Mouse (Mus musculus): ENCODE results near the gene Cdr2. TPM values are rescaled to one million over a fixed set of nuclear protein-coding genes. Genes with fewer than 3 reads are reported as not detected.
"Not testable (repeated sequence)": the region's sequence is repeated elsewhere in the genome, so short reads cannot be mapped to it uniquely, and the experiment has no call there.

Cdr2 gene
- polyA plus RNA-seq, 1 experiment from 2014 or later = 14.0 TPM

DNA sequence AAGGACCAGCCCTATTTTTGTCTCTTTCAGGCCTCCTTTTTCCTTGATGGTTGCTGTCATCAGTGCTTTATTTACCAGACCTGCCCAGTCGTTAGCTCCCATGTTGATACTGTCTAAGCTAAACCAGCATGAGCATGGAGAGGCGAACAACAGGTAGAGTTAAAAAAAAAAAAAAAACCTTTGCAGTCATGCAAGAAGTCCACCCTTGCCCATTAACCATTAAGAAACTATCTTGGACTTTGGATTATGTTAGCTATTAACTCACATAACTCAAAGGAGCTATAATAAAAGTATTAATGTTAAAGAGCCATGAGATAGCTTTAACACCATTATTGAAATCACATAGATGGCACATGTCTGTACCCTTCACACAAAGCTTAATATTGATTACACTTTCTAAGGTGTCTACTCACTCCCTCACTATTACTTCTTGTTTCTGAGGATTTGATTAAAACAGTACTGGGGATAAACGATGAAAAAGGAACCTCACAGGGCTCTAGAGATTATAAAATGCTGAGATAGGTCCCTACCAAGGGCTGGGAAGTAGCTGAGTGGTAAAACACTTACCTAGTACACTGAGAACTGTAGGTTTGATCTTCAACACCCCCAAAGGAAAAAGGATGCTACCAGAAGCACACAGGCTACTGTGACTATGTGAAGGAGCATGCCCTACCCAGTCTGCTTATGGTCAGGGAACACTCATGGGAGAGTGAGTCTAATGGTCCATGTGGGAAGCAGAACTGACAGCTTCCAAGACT lies 18.1 kb upstream of the Cdr2 start:
- Histone ChIP-seq H3K4me1 (no peaks in the 10 kb centered on the region), H3K36me3 (no peaks in the 10 kb centered on the region), H3K4me2 (no peak overlapping the region), H3K27me3 (replicated peaks) (no peaks in the 10 kb centered on the region), H3K9me3 (no peaks in the 10 kb centered on the region), H3K27ac (no peak overlapping the region), H3K9ac (no peak overlapping the region), H3K4me3 (replicated peaks) (no peak overlapping the region)
- WGBS = 57% methylated on average over 3 of the region's 3 CpGs
- ATAC-seq (ENCODE audit: insufficient read depth, low FRiP score, low read depth) = no peak

DNA sequence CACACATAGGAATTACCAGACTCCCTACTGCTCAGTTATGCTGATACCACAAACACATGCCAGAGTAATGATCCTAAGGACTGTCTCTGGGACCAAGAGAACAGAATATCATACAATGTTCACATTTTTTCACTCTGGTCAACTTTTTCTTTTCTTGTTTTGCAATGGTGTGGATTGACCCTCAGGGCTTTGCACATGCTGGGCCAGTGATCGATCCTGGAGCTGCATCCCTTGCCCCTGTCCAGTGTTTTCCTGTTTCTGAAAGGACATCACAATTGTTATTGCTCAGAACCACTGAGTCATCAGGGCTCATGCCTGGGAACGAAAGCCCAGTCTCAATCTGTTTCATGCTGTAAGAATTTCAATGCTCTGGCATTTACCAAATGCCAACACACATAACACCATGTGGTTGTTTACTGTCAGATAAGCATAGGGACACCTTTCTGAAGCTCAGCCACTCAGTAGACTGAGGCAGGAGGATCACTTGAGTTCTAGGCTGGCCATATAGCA lies 17.0 kb upstream of the Cdr2 start:
- H3K27ac ChIP-seq = no peak overlapping the region
- H3K9ac ChIP-seq = no peak overlapping the region
- no peak overlapping the region for H3K4me2 ChIP-seq
- ATAC-seq (ENCODE audit: insufficient read depth, low FRiP score, low read depth) = no peak
- no peaks in the 10 kb centered on the region for H3K36me3 ChIP-seq
- no peaks in the 10 kb centered on the region for H3K9me3 ChIP-seq
- WGBS = 71% methylated on average over 2 of the region's 2 CpGs
- H3K27me3 ChIP-seq (replicated peaks) = no peaks in the 10 kb centered on the region
- no peak overlapping the region for H3K4me3 ChIP-seq (replicated peaks)
- no peaks in the 10 kb centered on the region for H3K4me1 ChIP-seq

DNA sequence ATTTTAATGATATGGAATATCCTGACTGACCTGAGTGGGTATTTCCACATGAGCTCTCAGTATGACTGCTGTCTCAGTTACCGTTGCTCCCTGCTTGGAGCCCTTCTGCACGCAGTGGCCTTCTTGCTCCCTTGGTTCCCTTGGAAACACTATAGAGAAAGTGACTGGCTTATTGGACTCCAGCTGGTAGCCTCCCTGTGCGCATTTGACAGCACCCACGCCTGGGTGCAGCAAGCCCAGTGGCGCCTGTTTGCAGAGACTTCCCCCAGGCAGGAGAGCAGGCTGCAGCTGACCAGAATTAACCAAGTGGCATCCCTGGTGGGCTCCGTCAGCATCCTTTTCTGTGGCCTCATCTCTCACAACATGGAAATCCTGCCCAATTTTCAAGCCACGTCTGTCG lies 9.1 kb upstream of the Cdr2 start:
- 80% methylated on average over 8 of the region's 8 CpGs for WGBS
- Histone ChIP-seq H3K27me3 (replicated peaks) (no peaks in the 10 kb centered on the region), H3K4me2 (no peak overlapping the region), H3K9ac (no peak overlapping the region), H3K4me1 (no peaks in the 10 kb centered on the region), H3K4me3 (replicated peaks) (no peak overlapping the region), H3K27ac (no peak overlapping the region), H3K9me3 (no peaks in the 10 kb centered on the region), H3K36me3 (no peaks in the 10 kb centered on the region)
- ATAC-seq (ENCODE audit: insufficient read depth, low FRiP score, low read depth) = no peak

DNA sequence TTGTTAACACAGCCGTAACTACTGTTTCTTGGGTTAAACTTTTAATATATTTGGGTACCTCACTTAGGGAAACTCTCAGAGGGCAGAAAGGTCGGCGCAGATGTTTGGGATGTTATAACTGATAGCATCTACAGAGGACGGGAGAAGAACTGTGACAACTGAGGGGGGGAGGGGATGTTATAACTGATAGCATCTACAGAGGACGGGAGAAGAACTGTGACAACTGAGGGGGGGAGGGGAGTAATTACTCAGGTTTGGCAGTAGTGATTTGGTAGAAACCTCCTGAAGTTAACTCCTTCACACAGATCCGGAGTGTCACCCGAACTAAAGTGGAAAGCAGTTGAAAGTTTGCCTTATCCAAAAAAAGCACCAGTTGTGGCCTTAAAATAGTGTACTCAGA lies 856 bp upstream of the Cdr2 start:
- Histone ChIP-seq H3K9ac (peak overlapping the region; percentile 58), H3K27ac (0 out of 2 replicates have a peak overlapping the region, but pooled peaks have one; percentile 57), H3K4me1 (no peaks in the 10 kb centered on the region), H3K36me3 (no peaks in the 10 kb centered on the region), H3K4me3 (replicated peaks) (peak overlapping the region; percentile 98), H3K27me3 (replicated peaks) (no peaks in the 10 kb centered on the region), H3K4me2 (peak overlapping the region; percentile 85), H3K9me3 (no peaks in the 10 kb centered on the region)
- WGBS = 7% methylated on average over 7 of the region's 7 CpGs
- no peak for ATAC-seq (ENCODE audit: insufficient read depth, low FRiP score, low read depth)

DNA sequence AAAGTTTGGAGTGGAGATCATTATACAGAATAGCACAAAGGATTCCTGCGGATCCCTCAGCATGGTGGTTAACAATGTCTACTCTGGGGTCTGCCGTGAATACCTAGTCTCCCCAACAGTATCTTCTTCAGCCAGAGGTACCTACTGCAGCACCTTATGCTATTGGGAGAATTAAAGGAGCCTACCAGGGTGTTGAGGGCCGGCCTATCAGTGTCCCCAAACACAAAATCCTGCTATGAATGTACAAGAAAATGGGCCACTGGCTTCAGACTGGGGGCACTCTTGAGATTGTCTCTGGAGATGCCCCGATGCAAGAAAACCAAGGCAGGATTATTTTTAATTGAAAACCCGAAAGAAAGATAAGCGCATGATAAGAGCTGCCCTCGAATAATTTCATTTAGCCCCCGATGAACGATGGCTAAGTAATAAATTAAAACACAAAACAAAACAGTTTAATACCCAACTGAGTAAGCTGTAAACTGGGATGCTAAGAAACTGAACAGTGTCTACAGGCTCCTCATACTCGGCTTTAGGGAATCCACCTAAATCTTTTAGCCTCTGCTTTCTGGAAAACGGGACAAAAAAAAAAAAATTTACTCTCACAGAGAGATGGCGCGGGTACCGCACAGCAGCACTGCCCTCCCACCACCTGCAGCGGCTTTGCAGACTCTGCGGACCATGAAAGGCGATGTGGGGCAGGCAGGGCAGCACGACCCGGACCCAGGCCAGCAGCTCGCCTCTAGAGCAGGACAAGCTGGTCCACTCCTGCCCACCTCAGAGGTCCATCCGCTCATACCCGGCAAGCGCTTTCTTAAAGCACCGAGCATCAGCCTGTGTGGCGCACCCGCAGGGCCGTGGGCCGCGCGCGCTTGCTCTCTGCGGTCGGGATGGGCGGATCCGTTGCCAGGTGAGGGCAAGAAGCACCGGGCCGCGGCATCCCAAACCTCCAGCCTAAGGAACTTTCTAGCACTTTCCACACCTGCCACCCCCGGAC lies 884 bp downstream of the Cdr2 start:
- no peaks in the 10 kb centered on the region for H3K36me3 ChIP-seq
- no peaks in the 10 kb centered on the region for H3K9me3 ChIP-seq
- peak overlapping the region; percentile 76 for H3K9ac ChIP-seq
- peak overlapping the region; percentile 64 for H3K27ac ChIP-seq
- ATAC-seq (ENCODE audit: insufficient read depth, low FRiP score, low read depth) = peak; percentile 59
- peak overlapping the region; percentile 81 for H3K4me2 ChIP-seq
- peaks cover 2% of the 10 kb centered on the region; the same call in 1 of the 2 replicates for H3K4me1 ChIP-seq
- H3K4me3 ChIP-seq (replicated peaks) = peak overlapping the region; percentile 98
- no peaks in the 10 kb centered on the region for H3K27me3 ChIP-seq (replicated peaks)
- WGBS = 6% methylated on average over 39 of the region's 39 CpGs

DNA sequence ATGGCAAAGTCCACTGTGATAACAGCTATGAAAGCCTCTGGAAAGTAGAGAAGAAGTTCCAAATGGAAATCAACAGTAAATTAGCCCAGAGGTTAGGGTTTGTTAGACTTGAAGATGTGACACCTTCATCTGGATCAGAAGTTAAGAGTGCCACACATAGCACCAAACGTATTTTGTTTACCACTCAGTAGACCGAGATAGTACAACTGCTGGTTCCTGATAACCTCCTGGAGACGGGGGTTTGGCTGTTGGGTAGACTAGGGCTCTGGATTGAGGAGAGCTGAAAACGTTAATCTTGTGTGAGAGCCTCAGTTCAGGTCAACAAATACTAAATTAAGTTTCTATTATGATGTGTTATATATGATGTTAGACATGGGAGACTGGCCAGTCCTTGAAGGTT lies 2.1 kb downstream of the Cdr2 start:
- Histone ChIP-seq H3K27me3 (replicated peaks) (no peaks in the 10 kb centered on the region), H3K9me3 (no peaks in the 10 kb centered on the region), H3K4me1 (peaks cover 2% of the 10 kb centered on the region; the same call in 1 of the 2 replicates), H3K4me3 (replicated peaks) (no peak overlapping the region), H3K9ac (no peak overlapping the region), H3K4me2 (no peak overlapping the region; the same call in 1 of the 2 replicates), H3K36me3 (no peaks in the 10 kb centered on the region), H3K27ac (no peak overlapping the region)
- ATAC-seq (ENCODE audit: insufficient read depth, low FRiP score, low read depth) = peak; percentile 41; the same call in 1 of the 2 replicates
- 65% methylated on average over 4 of the region's 4 CpGs for WGBS

DNA sequence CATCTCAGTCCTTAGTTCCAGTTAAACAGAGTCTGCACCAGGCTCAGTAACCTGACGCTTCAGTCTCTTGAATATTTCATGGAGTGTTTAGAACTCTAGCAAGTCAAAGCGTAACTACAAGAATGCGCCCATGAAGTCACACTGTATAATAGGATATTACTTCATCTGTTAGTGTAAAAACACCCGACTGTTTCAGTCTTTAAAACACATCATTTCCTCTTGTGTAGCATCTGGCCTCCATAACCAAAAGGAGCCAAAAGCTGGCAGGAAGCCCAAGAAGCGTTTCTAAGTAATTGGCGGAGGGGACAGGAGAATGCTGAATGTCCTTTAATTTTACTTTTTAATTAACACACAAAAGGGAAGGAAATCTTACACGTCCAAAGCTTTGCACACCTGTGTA lies 5.0 kb downstream of the Cdr2 start:
- no peaks in the 10 kb centered on the region for H3K27me3 ChIP-seq (replicated peaks)
- WGBS = 32% methylated on average over 7 of the region's 7 CpGs
- ATAC-seq (ENCODE audit: insufficient read depth, low FRiP score, low read depth) = no peak
- 0 out of 2 replicates have a peak overlapping the region, but pooled peaks have one; percentile 37 for H3K27ac ChIP-seq
- no peak overlapping the region for H3K9ac ChIP-seq
- H3K9me3 ChIP-seq = no peaks in the 10 kb centered on the region
- peaks cover 2% of the 10 kb centered on the region; the same call in 1 of the 2 replicates for H3K4me1 ChIP-seq
- H3K4me2 ChIP-seq = no peak overlapping the region
- no peaks in the 10 kb centered on the region for H3K36me3 ChIP-seq
- no peak overlapping the region for H3K4me3 ChIP-seq (replicated peaks)

DNA sequence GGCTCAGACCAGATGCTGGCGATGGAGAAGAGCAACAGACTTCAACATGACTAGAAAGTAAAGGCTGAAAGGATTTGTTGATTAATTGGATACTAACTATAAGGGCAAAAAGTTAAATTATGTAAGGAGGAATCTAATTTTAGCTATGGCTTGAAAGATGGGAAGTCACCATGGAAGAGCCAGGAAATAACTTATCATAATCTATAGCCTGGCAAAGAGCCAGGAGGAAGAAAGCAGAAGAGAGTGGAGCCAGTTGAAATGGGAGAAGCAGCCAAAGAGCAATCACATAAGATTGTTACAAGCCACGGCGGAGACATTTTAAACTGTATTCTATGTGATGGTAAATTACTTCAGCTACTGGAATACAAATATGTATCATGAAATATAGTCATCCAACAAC lies 8.1 kb downstream of the Cdr2 start:
- Histone ChIP-seq H3K9me3 (no peaks in the 10 kb centered on the region), H3K4me3 (replicated peaks) (no peak overlapping the region), H3K27ac (0 out of 2 replicates have a peak overlapping the region, but pooled peaks have one; percentile 5), H3K36me3 (no peaks in the 10 kb centered on the region), H3K27me3 (replicated peaks) (no peaks in the 10 kb centered on the region), H3K4me2 (no peak overlapping the region), H3K4me1 (peaks cover 2% of the 10 kb centered on the region; the same call in 1 of the 2 replicates), H3K9ac (no peak overlapping the region)
- WGBS = 34% methylated on average over 3 of the region's 3 CpGs
- ATAC-seq (ENCODE audit: insufficient read depth, low FRiP score, low read depth) = no peak

DNA sequence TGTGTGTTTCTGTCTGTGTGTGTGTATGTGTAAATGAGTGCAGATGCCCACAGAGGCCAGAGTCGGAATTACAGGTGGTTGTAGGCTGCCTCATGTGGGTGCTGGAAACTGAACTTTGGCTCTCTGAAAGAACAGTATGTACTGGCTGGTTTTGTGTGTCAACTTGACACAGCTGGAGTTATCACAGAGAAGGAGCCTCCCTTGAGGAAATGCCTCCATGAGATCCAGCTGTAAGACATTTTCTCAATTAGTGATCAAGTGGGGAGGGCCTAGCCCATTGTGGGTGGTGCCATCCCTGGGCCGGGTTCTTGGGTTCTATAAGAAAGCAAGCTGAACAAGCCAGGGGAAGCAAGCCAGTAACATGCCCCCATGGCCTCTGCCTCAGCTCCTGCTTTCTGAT lies 9.6 kb downstream of the Cdr2 start:
- H3K9ac ChIP-seq; H3K27me3 ChIP-seq (replicated peaks); H3K4me2 ChIP-seq; ATAC-seq (ENCODE audit: insufficient read depth, low FRiP score, low read depth); H3K4me1 ChIP-seq; H3K36me3 ChIP-seq; H3K4me3 ChIP-seq (replicated peaks); H3K9me3 ChIP-seq; H3K27ac ChIP-seq: not testable (repeated sequence)
- 75% methylated on average over 2 of the region's 2 CpGs for WGBS

DNA sequence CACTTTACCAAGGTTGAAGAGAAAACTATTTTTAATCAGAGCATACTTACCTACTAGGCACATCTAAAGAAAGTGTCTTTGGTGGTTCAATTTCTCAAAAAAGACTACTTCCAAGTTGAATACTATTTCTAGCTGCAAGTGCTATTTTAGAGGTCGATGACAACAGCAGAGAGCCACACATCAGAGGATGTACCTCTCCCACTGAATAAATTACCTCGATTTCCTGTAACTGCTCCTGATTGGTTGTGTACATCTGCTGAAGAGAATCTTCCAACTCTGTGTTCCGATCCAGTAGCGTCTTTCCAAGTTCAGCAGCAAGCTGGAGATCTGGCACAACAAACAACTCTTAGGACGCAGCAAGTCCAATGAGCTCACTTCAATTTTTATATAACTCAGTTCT lies 12.0 kb downstream of the Cdr2 start:
- H3K4me3 ChIP-seq (replicated peaks) = no peak overlapping the region
- H3K36me3 ChIP-seq = no peaks in the 10 kb centered on the region
- H3K27ac ChIP-seq = no peak overlapping the region
- H3K4me2 ChIP-seq = no peak overlapping the region
- no peaks in the 10 kb centered on the region for H3K9me3 ChIP-seq
- H3K4me1 ChIP-seq = no peaks in the 10 kb centered on the region
- no peaks in the 10 kb centered on the region for H3K27me3 ChIP-seq (replicated peaks)
- H3K9ac ChIP-seq = no peak overlapping the region
- 79% methylated on average over 5 of the region's 5 CpGs for WGBS
- ATAC-seq (ENCODE audit: insufficient read depth, low FRiP score, low read depth) = no peak

DNA sequence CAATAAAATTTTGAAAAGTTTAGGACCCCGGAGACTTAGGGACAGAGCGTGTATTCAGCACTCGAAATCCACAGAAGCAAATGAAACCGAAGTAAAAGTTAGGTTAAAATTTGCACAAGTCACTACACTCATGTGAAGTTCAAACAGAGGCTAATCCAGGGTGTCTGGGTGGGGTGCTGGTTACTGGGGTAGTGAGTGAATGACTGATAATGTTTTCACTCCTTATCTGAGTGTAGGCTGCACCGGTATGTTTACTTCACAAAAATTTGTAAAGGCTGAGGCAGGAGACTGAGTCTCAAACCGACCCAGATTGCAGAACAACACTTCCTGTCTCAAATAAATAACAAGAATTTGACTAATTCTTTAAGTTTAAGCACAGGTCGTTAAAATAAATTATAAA lies 12.9 kb downstream of the Cdr2 start:
- 54% methylated on average over 7 of the region's 7 CpGs for WGBS
- Histone ChIP-seq H3K4me2 (no peak overlapping the region), H3K4me1 (no peaks in the 10 kb centered on the region), H3K9me3 (no peaks in the 10 kb centered on the region), H3K36me3 (no peaks in the 10 kb centered on the region), H3K9ac (no peak overlapping the region), H3K27me3 (replicated peaks) (no peaks in the 10 kb centered on the region), H3K27ac (no peak overlapping the region), H3K4me3 (replicated peaks) (no peak overlapping the region)
- ATAC-seq (ENCODE audit: insufficient read depth, low FRiP score, low read depth) = peak; percentile 89; the same call in 1 of the 2 replicates

Data from stomach, embryonic 15.5 days (tissue).